ENCODE assay signal across 8 mouse cellular contexts in genomic region chr7:45370475-45371311, GRCm38 (mm10). TPM values are rescaled to one million over a fixed set of nuclear protein-coding genes. Genes with fewer than 3 reads are reported as not detected.
A peak's percentile ranks its signal among the peaks of the same experiment; 100 is the strongest.
DNase-seq lines count a peak whose midpoint lies in the region; ATAC-seq lines count a peak whose summit lies in the region.

Lin7b (minus strand) TSS chr7:45370583.

- peak; percentile 94 for DNase-seq in adrenal gland, postnatal 10 days
- DNase-seq in embryonic facial prominence, embryonic 10.5 days (ENCODE audit: low spot score): peak; percentile 93
- peak; percentile 34 for DNase-seq in gonadal fat pad, adult 2 months (ENCODE audit: low read depth)
- peak; percentile 92 to 97 for DNase-seq in left cerebral cortex, postnatal 25 days (ENCODE audit: low spot score in 2 of 2)
- DNase-seq in midbrain, embryonic 10.5 days (ENCODE audit: low spot score): peak; percentile 88
- peak; percentile 93 to 94 for DNase-seq in right cerebral cortex, postnatal 36 days (ENCODE audit: low spot score in 2 of 2)
- DNase-seq in urinary bladder, postnatal 4 days (ENCODE audit: low spot score in 2 of 2): peak; percentile 83 to 89

- H3K27me3 ChIP-seq in embryonic facial prominence, embryonic 10.5 days (replicated peaks; ENCODE audit: low read depth, poor library complexity, severe bottlenecking): peaks cover 42% of the 10 kb centered on the region
- H3K27me3 ChIP-seq in intestine, embryonic 16.5 days (replicated peaks; ENCODE audit: control insufficient read depth, insufficient read depth, low read length): peaks cover 20% of the 10 kb centered on the region
- H3K27me3 ChIP-seq in midbrain, embryonic 10.5 days (ENCODE audit: low read depth, poor library complexity, severe bottlenecking): peaks cover 36% of the 10 kb centered on the region

- WGBS in embryonic facial prominence, embryonic 10.5 days: 10% methylated on average over 28 of the region's 28 CpGs
- 8% methylated on average over 28 of the region's 28 CpGs for WGBS in intestine, embryonic 16.5 days
- 12% methylated on average over 28 of the region's 28 CpGs for WGBS in midbrain, embryonic 10.5 days

- H3K4me2 ChIP-seq in intestine, embryonic 16.5 days (ENCODE audit: low read depth, low read length): peak within 1 kb of the TSS; percentile 97

- intact Hi-C loops in left cerebral cortex, postnatal 25 days (cut with DNase I): no loop called here

- H3K4me3 ChIP-seq in embryonic facial prominence, embryonic 10.5 days: peak within 1 kb of the TSS; percentile 63
- H3K4me3 ChIP-seq in intestine, embryonic 16.5 days (ENCODE audit: low read length): peak within 1 kb of the TSS; percentile 62
- H3K4me3 ChIP-seq in midbrain, embryonic 10.5 days: peak within 1 kb of the TSS; percentile 64

- peak within 1 kb of the TSS; percentile 27; the same call in 1 of the 2 replicates for H3K27ac ChIP-seq in embryonic facial prominence, embryonic 10.5 days (replicated peaks)
- peak within 1 kb of the TSS; percentile 41; the same call in 1 of the 2 replicates for H3K27ac ChIP-seq in intestine, embryonic 16.5 days (ENCODE audit: low read length)
- peak within 1 kb of the TSS; percentile 69; the same call in 1 of the 2 replicates for H3K27ac ChIP-seq in midbrain, embryonic 10.5 days (replicated peaks)

- H3K9ac ChIP-seq in intestine, embryonic 16.5 days (ENCODE audit: low read depth, low read length): peak within 1 kb of the TSS; percentile 65

- H3K4me1 ChIP-seq in embryonic facial prominence, embryonic 10.5 days: peaks cover 43% of the 10 kb centered on the region
- H3K4me1 ChIP-seq in intestine, embryonic 16.5 days (ENCODE audit: control insufficient read depth, insufficient read depth, low read length): peaks cover 27% of the 10 kb centered on the region
- peaks cover 51% of the 10 kb centered on the region for H3K4me1 ChIP-seq in midbrain, embryonic 10.5 days

- peaks cover 43% of the 10 kb centered on the region for H3K36me3 ChIP-seq in embryonic facial prominence, embryonic 10.5 days (replicated peaks)
- peaks cover 3% of the 10 kb centered on the region; the same call in 1 of the 2 replicates for H3K36me3 ChIP-seq in intestine, embryonic 16.5 days (ENCODE audit: control insufficient read depth, insufficient read depth, low read length)
- peaks cover 42% of the 10 kb centered on the region for H3K36me3 ChIP-seq in midbrain, embryonic 10.5 days

- no peaks in the 10 kb centered on the region for H3K9me3 ChIP-seq in embryonic facial prominence, embryonic 10.5 days
- no peaks in the 10 kb centered on the region for H3K9me3 ChIP-seq in intestine, embryonic 16.5 days (ENCODE audit: control insufficient read depth, low read length)
- H3K9me3 ChIP-seq in midbrain, embryonic 10.5 days (replicated peaks): no peaks in the 10 kb centered on the region

- ATAC-seq in intestine, embryonic 16.5 days: peak; percentile 84

RNA-seq across cellular contexts. Expression of gene Lin7b, which starts in this region (rescaled TPM):
- 1 to 10 TPM in 1 of 2 experiments, under 1 TPM in 1; 0.90 to 2.9 TPM for total RNA-seq in adrenal gland, postnatal 10 days (2021)
- 0.24 and 1.2 TPM in 2 replicates for polyA plus RNA-seq in embryonic facial prominence, embryonic 10.5 days (2016; fragmentation: Nextera tagmentation; extraction: Ambion mirVana)
- 5.7 and 7.2 TPM in 2 replicates for polyA plus RNA-seq in gonadal fat pad, adult 2 months (2012; rRNA removed)
- 1.2 and 2.7 TPM in 2 replicates for polyA plus RNA-seq in intestine, embryonic 16.5 days (2015; fragmentation: Nextera tagmentation; extraction: Ambion mirVana)
- 100 to 1,000 TPM; 170 to 176 TPM for total RNA-seq in left cerebral cortex, postnatal 25 days (2021)
- polyA plus RNA-seq in midbrain, embryonic 10.5 days (2016; fragmentation: Nextera tagmentation; extraction: Ambion mirVana): 1.0 and 1.4 TPM in 2 replicates

Comparison
In these comparisons a context has a peak if more than half of its experiments do, and no peak if none do; other contexts are left out.
1. Peak in every context shown above with its lines: DNase-seq, ATAC-seq, H3K4me3 ChIP-seq and H3K27ac ChIP-seq.
2. RNA of gene Lin7b (total RNA-seq): 170 to 176 TPM in left cerebral cortex, postnatal 25 days; 0.90 to 2.9 TPM in adrenal gland, postnatal 10 days; every median in the first group is over 10 times any median in the second.
3. DNase-seq: peak in every context shown above with its lines; median percentile 94 in left cerebral cortex, postnatal 25 days; 94 in adrenal gland, postnatal 10 days; 94 in right cerebral cortex, postnatal 36 days; 93 in embryonic facial prominence, embryonic 10.5 days; 88 in midbrain, embryonic 10.5 days; 86 in urinary bladder, postnatal 4 days; 34 in gonadal fat pad, adult 2 months.